Mouse (Mus musculus): ENCODE results near the gene Pcca. TPM values are rescaled to one million over a fixed set of nuclear protein-coding genes. Genes with fewer than 3 reads are reported as not detected.
A peak's percentile ranks its signal among the peaks of the same experiment; 100 is the strongest.

The Pcca gene
- total and polyA plus RNA-seq, 2 experiments, result 26.3 to 54.1 TPM

DNA sequence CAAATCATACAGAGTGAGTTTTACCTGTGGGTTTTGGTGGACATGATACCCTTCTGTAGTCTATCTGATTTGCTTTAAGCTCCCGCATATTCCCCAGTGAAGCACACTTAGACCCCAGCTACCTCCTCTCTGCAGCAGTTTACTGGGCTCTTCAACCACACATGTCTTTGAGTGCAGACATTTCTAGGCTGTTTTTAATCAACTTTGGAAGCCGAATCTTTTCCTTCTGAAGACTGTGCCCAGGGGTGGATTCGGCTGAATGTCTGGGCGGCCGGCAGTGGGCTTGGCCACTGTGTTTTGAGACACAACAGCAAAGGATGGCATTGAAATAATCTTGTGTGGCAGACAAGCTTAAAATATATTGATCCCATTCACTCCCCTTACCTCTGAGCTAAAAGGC lies 46.8 kb upstream of the Pcca start:
- Histone ChIP-seq H3K4me1 (ENCODE audit: control insufficient read depth, insufficient read depth, low read length) (no peaks in the 10 kb centered on the region; the same call in 1 of the 2 replicates), H3K9ac (ENCODE audit: low read depth, low read length) (no peak overlapping the region), H3K27ac (replicated peaks; ENCODE audit: insufficient read depth, low read depth, low read length) (no peak overlapping the region), H3K36me3 (ENCODE audit: control insufficient read depth, insufficient read depth, low read length) (no peaks in the 10 kb centered on the region), H3K79me2 (ENCODE audit: control insufficient read depth, insufficient read depth, low read length) (no peaks in the 10 kb centered on the region), H3K27me3 (ENCODE audit: control insufficient read depth, insufficient read depth, low read length) (peaks cover 34% of the 10 kb centered on the region), H3K4me3 (ENCODE audit: insufficient read depth, low read depth, low read length) (no peak overlapping the region)
- TF ChIP-seq POLR2A (IDR thresholded peaks at IDR 0.05; ENCODE audit: extremely low read depth, insufficient read depth, low read length) (no peak), CTCF (IDR thresholded peaks at IDR 0.05; ENCODE audit: low read depth, low read length) (no peak)
- 10% methylated on average over 5 of the region's 5 CpGs for WGBS
- no peak for DNase-seq (ENCODE audit: extremely low read depth, low read depth, low spot score)

DNA sequence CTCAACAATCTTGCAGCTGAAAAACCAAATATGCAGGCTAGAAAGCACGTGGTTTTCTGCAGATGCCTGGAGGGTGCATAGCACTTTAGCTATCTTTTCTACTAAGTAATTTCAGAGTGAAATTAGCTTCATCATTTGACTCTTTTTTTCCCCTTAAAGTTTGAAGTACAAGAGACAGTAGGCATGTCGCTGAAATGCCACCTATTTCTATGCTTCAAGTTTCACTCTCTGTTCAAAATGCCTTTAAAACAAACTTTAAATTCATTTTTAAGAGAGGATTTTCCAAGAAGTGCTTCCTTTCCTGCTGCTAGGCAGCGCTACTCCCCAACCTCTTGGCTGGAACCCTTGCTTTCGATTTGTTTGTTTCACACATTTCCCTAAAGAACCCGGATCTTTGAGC lies 45.1 kb upstream of the Pcca start:
- no peak for DNase-seq (ENCODE audit: extremely low read depth, low read depth, low spot score)
- 2% methylated on average over 5 of the region's 5 CpGs for WGBS
- Histone ChIP-seq H3K36me3 (ENCODE audit: control insufficient read depth, insufficient read depth, low read length) (no peaks in the 10 kb centered on the region), H3K4me1 (ENCODE audit: control insufficient read depth, insufficient read depth, low read length) (no peaks in the 10 kb centered on the region; the same call in 1 of the 2 replicates), H3K27ac (replicated peaks; ENCODE audit: insufficient read depth, low read depth, low read length) (no peak overlapping the region), H3K9ac (ENCODE audit: low read depth, low read length) (no peak overlapping the region), H3K27me3 (ENCODE audit: control insufficient read depth, insufficient read depth, low read length) (peaks cover 28% of the 10 kb centered on the region), H3K79me2 (ENCODE audit: control insufficient read depth, insufficient read depth, low read length) (no peaks in the 10 kb centered on the region), H3K4me3 (ENCODE audit: insufficient read depth, low read depth, low read length) (no peak overlapping the region)
- TF ChIP-seq POLR2A (IDR thresholded peaks at IDR 0.05; ENCODE audit: extremely low read depth, insufficient read depth, low read length), result no peak
- no peak for TF ChIP-seq CTCF (IDR thresholded peaks at IDR 0.05; ENCODE audit: low read depth, low read length)

DNA sequence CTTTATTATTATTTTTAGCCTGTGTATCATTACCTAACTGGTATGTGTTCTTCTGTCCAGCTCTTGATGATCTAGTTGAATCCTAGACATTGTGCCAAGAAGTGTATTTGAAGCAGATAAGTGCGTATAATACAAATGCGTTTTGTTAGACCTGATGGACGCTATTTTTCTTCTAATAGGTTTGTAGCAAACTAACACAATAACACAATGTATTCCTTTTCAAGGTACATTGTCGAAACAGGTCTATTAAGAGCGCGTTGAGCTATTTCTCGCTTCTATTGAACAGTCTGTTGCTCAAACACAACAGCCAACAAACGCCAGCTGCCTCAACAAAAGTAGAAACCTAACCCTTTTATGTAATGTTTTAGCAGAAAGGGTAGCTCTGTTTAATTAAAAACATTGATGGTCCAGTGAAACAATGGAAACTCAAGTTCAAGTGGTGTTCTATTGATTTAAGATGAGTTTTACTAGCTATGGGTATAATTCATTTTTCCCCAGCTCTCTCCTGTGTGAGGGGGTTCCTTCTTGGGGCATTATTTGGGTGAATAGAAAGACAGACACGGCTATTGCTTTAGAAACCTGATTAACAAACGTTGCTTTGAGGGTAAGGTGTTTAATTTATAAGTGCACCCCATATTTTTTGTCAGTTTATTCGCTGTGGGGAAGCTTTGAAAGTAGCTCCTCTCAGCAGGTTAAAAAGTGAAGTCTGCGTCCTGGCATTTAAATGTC lies 44.3 kb upstream of the Pcca start:
- no peak for TF ChIP-seq CTCF (IDR thresholded peaks at IDR 0.05; ENCODE audit: low read depth, low read length)
- TF ChIP-seq POLR2A (IDR thresholded peaks at IDR 0.05; ENCODE audit: extremely low read depth, insufficient read depth, low read length), result no peak
- DNase-seq (ENCODE audit: extremely low read depth, low read depth, low spot score), result peak; percentile 30
- Histone ChIP-seq H3K4me3 (ENCODE audit: insufficient read depth, low read depth, low read length) (no peak overlapping the region), H3K27me3 (ENCODE audit: control insufficient read depth, insufficient read depth, low read length) (peaks cover 23% of the 10 kb centered on the region), H3K4me1 (ENCODE audit: control insufficient read depth, insufficient read depth, low read length) (no peaks in the 10 kb centered on the region; the same call in 1 of the 2 replicates), H3K36me3 (ENCODE audit: control insufficient read depth, insufficient read depth, low read length) (no peaks in the 10 kb centered on the region), H3K79me2 (ENCODE audit: control insufficient read depth, insufficient read depth, low read length) (no peaks in the 10 kb centered on the region), H3K27ac (replicated peaks; ENCODE audit: insufficient read depth, low read depth, low read length) (no peak overlapping the region), H3K9ac (ENCODE audit: low read depth, low read length) (no peak overlapping the region)
- 10% methylated on average over 12 of the region's 12 CpGs for WGBS

DNA sequence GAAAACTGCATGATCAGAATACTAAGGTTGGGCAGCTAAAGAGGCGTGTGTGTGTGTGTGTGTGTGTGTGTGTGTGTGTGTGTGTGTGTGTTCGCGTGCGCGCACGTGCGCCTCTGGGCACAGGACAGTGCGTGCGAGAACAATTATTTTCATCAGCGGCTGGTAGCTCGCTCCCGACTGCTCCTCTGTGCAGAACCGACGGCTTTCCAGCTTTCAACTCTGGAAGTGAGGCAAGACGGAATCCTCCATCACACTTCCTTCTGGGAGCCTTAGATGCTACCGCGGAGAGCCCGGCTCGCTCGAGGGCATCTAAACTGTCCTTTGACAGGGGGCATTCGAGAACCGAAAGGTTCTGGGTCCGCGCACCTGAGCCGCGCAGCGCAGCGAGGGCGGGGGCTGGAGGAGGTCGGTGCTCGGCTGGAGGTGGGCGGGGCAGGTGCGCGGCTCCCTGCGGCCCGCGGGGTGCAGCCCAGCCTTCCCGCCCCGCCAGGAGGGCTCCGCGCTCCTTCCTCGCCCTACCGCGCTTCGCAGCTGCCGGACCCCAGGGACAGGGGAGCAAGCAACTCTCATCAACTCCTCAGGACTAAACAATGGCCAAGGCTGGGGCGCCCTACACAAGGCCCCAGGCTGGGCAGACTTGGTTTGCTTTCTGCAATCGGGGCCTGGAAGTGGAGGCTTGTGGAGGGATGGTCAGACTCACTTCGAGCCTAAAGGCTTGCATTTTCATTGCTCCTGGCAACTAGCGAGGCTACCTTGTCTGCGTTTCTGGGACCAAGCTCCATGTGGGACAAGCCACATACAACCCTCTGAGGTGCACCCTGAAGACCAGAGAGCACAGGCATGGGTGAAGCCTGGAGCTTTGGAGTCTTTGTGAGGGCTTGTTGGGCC lies 43.4 kb upstream of the Pcca start, which contains the start of gene Gm10837:
Gene Gm10837, plus strand, starts transcription at position 146 of the 888 bp plus-strand sequence.
- Histone ChIP-seq H3K27me3 (ENCODE audit: control insufficient read depth, insufficient read depth, low read length) (peaks cover 19% of the 10 kb centered on the region), H3K9ac (ENCODE audit: low read depth, low read length) (no peak within 1 kb of the TSS), H3K4me1 (ENCODE audit: control insufficient read depth, insufficient read depth, low read length) (no peaks in the 10 kb centered on the region; the same call in 1 of the 2 replicates), H3K27ac (replicated peaks; ENCODE audit: insufficient read depth, low read depth, low read length) (no peak within 1 kb of the TSS), H3K36me3 (ENCODE audit: control insufficient read depth, insufficient read depth, low read length) (no peaks in the 10 kb centered on the region), H3K79me2 (ENCODE audit: control insufficient read depth, insufficient read depth, low read length) (no peaks in the 10 kb centered on the region), H3K4me3 (ENCODE audit: insufficient read depth, low read depth, low read length) (no peak within 1 kb of the TSS)
- 5% methylated on average over 51 of the region's 51 CpGs for WGBS
- no peak for TF ChIP-seq POLR2A (IDR thresholded peaks at IDR 0.05; ENCODE audit: extremely low read depth, insufficient read depth, low read length)
- no peak for TF ChIP-seq CTCF (IDR thresholded peaks at IDR 0.05; ENCODE audit: low read depth, low read length)
- DNase-seq (ENCODE audit: extremely low read depth, low read depth, low spot score), result no peak

DNA sequence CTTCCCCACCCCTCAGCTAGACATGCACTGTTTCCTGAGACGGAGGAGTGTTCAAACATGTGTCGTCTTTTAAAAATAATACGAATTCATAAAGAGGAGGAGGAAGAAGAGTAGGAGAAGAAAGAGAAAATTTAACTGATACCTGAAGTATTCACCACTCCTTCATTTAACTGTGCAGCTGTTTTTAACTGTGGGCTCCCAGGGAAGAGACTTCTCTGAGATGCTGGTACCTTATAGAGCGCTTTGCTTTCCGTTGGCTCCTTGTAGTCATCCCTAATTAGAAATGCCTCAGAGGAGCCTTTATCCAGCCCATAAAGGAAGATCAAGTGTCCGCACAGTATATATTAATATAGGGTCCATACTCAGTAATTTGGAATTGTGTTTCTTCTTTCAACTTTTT lies 42.6 kb upstream of the Pcca start:
- H3K36me3 ChIP-seq (ENCODE audit: control insufficient read depth, insufficient read depth, low read length), result no peaks in the 10 kb centered on the region
- no peak overlapping the region for H3K9ac ChIP-seq (ENCODE audit: low read depth, low read length)
- WGBS, result 90% methylated on average over 6 of the region's 6 CpGs
- TF ChIP-seq CTCF (IDR thresholded peaks at IDR 0.05; ENCODE audit: low read depth, low read length) (no peak), POLR2A (IDR thresholded peaks at IDR 0.05; ENCODE audit: extremely low read depth, insufficient read depth, low read length) (no peak)
- H3K27me3 ChIP-seq (ENCODE audit: control insufficient read depth, insufficient read depth, low read length), result peaks cover 19% of the 10 kb centered on the region
- H3K27ac ChIP-seq (replicated peaks; ENCODE audit: insufficient read depth, low read depth, low read length), result no peak overlapping the region
- H3K79me2 ChIP-seq (ENCODE audit: control insufficient read depth, insufficient read depth, low read length), result no peaks in the 10 kb centered on the region
- no peak for DNase-seq (ENCODE audit: extremely low read depth, low read depth, low spot score)
- H3K4me3 ChIP-seq (ENCODE audit: insufficient read depth, low read depth, low read length), result no peak overlapping the region
- no peaks in the 10 kb centered on the region; the same call in 1 of the 2 replicates for H3K4me1 ChIP-seq (ENCODE audit: control insufficient read depth, insufficient read depth, low read length)
